Mouse (Mus musculus): ENCODE measurements at regions not wholly inside any gene's neighbourhood (a gene's known extent, or its start where the extent isn't known, plus 50 kb on each side); places are given as distances from the start of the nearest gene placed in this dataset.
A peak's percentile ranks its signal among the peaks of the same experiment; 100 is the strongest.

DNA sequence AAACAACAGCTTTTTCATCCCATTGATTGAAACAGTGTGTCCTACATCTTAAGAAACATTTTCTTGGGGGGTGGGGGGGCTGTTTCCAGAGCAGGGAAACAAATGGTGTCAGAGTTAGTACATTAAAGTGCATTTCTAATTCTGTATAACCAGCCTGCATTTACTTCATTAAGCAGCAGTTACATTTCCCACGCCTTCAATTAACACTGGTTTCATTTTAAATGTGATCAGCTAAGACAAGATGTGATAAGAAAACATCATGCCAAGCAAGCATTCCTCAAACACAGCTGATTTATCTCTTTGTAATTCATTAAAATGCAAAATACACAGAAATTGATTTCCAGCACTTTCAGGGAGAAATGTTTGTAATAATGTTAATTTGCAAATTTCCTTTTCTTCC lies 122.0 kb downstream of the Olfr1505 start:
- intact Hi-C loops (cut with DNase I) = no loop called here
- DNase-seq (ENCODE audit: low spot score) = no peak

DNA sequence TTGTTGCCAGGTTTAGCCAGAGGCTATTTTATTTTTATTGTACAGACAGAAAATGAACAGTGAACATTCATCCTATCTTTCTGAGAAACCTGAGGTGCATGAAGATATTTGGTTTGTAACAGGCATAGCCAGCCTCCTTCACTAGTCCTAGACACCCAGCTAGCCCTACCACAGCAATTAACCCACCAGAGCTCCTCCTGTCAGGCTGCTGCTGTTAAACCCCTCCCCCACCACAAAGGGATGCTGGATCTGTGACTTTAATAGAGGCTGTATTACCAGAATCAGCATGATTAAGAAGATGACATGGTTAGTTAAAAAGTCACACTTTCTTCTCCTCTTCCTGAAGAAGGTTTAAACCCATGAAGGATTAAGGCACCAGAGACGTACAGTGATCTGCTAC lies 122.5 kb downstream of the Olfr1505 start:
- intact Hi-C loops (cut with DNase I) = no loop called here
- no peak for DNase-seq (ENCODE audit: low spot score)

DNA sequence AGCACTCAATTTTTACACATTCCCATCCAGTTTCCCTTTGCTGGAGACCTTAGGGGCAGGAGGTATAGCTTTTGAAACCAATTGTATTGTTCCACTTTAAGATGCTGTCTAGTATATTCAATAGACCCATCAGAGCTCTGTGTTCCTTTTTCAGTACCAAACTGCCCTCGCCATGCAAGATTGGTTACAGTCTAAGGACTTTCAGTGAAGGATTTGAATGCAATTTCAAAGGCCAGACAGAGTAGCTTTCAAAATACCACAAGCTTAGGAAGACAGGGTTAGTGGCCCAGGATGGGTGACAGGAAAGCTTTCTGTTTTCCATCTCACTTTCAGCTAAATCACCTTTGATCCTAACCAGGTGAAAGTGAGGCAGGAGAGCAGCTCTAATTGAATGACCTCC lies 123.4 kb downstream of the Olfr1505 start:
- intact Hi-C loops (cut with DNase I) = no loop called here
- no peak for DNase-seq (ENCODE audit: low spot score)

DNA sequence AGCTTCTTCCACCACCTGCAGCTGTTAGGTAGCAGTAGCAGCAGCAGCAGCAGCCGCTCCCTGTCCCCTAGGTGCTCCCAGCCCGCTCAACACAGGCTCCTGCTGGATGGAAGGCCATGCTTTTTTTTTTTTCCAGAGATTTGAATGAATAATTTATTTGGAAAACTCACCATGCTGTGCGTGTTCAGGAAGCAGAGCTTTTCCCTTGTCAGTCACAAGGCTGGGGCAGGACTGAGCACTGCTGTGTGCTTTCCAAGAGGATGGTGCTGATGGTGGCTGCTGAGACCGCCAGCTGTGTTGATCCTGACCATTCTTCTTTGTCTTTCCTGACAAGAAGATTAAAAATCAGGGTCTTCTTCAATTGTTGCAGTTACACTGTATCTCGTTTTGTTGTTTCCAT lies 129.4 kb downstream of the Olfr1505 start:
- no peak for DNase-seq (ENCODE audit: low spot score)

DNA sequence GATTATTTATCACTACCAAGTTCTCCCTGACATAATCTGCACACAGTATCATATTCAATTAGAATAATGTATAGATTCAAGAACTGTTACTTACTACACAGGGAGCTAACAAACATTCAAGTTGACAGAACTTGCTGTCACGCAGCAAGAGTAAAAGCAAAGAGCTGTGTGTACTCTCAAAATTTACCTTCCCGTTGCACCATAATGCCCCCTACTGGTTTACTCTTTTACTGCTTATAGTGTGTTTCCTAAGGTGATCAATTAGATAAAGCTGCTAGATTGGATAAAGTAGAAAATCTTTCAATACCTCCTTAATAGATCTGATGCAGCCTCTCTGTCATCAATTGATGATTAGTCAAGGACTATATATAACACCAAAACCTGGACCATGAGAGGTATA lies 132.1 kb downstream of the Olfr1505 start:
- intact Hi-C loops (cut with DNase I) = no loop called here
- DNase-seq (ENCODE audit: low spot score) = no peak

More for the DNA sequence above, 129.4 kb downstream of the Olfr1505 start:
- intact Hi-C loops (cut with DNase I) = no loop called here

DNA sequence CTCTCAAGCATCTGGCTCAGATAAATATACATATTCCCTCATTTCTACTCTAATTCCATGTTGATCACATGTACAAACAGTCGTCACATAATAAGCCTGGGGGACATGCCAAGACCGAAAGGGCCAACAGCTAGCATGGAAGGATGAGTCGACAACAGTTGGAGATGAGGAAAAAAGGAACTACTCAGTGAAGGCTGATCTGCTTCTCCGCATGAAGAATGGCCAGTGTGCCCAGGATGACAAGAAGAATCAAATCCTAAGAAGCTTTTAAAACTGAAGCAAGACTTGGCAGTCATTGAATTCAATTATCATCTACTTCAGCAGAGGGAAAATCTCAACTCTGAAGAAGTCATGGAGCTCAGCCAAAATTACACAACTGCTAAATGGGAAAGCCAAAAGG lies 138.7 kb downstream of the Olfr1505 start:
- intact Hi-C loops (cut with DNase I) = no loop called here
- DNase-seq (ENCODE audit: low spot score) = no peak

DNA sequence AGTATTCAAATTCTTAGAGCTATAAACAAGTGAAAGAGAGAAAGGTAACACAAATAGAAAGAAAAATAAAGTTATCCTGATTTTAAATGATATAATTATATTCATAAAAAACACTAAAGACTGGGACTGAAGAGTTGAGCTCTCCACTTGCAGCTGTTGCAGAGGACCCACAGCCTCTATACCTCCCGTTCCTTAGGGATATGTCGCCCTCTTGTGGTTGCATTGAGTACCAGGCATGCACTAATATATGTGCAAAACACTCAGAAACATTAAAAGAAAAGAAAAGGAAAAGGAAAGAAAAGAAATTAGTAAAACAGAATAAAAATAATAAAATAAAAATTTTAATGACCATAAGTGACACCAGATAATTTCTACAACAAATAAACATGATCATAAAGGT lies 167.2 kb downstream of the Olfr1505 start:
- intact Hi-C loops (cut with DNase I) = no loop called here
- DNase-seq (ENCODE audit: low spot score) = no peak

DNA sequence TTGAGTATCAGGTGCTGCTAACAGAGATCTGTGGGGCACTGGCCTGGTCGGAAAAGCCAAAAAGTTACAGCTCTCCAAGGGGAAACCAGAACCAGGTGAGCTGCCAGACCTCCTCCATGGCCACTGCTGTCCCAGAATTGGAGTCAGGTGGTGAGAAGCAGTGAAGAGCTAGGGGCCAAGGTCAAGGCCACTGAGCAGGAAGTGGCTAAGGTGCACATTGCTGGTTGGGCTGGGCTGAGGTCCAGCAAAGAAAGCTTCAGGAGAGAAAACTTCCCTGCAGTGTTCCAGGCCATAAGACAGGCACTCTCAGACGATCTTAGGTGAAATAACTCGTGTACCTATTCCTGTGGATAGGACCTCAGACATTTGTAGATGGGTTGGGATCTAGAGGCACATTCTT lies 171.4 kb downstream of the Olfr1505 start:
- intact Hi-C loops (cut with DNase I) = no loop called here
- DNase-seq (ENCODE audit: low spot score) = no peak

DNA sequence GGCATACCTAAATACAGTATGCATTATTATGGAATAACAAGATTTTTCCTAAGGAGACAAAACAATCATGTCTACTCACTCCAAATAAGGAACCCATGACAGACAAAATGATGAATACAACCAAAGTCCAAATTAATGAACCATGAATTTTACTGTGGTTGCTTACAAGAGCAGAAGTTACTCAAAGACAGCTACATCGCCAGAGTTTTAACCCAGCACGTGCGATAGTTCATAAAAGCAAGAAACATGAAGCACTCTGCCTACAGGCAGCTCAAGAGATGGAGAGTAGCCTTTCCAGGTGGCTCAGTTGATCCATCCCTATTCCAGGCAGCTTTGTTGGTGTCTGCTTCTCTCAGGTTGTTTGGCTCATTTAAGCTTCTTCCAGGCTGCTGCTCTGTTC lies 176.8 kb downstream of the Olfr1505 start:
- DNase-seq (ENCODE audit: low spot score) = no peak
- intact Hi-C loops (cut with DNase I) = no loop called here

DNA sequence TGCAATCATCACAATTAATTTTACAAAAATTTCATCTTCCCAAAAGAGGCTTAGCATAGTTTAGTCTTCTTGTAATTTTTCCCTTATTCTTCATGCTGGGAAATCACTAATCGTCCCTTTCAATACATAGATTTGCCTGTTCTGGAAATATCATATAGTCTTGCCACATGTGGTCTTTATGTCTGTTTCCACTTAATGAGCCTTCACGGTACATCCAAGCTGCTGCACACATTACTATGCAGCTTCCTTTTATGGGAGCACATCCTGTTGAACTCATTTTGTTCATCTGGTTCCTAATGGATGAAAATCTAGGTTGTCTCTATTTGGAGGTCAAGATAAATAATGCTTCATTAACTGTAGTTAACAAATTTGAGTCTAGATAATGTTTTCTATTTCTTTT lies 180.9 kb downstream of the Olfr1505 start:
- intact Hi-C loops (cut with DNase I) = no loop called here

DNA sequence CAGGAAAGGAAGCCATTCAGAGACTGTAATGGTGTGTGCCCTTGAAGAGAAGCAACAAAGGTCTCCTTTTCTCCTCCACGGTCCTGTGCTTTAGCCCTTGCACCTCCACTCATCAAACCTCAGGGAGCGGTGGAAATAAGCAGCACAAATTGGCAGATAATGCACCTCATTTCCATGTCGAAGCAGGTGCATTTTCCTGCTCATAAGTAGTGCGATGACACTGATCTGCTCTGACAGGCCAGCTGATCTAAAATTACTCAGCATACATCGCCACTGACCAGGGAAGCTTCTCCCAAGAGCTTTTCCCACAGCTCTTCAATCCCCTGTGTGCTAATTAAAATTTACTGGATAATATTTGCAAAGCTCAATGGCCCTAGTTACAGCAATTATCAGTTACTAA lies 182.9 kb downstream of the Olfr1505 start:
- DNase-seq (ENCODE audit: low spot score) = no peak
- intact Hi-C loops (cut with DNase I) = no loop called here

More for the DNA sequence above, 180.9 kb downstream of the Olfr1505 start:
- DNase-seq (ENCODE audit: low spot score) = no peak

DNA sequence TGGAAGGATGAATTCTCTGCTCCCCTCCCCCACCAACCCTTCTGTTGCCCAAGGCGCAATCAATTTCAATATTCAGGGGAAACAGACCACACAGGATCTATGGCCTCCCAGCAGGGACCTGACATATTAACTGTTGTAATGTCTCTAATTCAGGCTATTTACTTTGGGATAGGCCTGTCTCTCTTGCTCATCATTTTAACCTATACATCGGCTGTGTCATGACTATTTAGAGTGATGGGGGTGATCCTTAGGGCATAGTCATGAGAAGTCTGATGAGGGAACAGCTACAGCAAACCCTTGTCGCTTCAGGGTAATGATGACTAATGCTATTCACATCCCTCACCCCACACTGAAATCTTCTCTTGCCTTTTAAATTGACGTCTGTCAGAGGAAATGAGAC lies 195.8 kb downstream of the Olfr1505 start:
- intact Hi-C loops (cut with DNase I) = no loop called here
- DNase-seq (ENCODE audit: low spot score) = no peak

DNA sequence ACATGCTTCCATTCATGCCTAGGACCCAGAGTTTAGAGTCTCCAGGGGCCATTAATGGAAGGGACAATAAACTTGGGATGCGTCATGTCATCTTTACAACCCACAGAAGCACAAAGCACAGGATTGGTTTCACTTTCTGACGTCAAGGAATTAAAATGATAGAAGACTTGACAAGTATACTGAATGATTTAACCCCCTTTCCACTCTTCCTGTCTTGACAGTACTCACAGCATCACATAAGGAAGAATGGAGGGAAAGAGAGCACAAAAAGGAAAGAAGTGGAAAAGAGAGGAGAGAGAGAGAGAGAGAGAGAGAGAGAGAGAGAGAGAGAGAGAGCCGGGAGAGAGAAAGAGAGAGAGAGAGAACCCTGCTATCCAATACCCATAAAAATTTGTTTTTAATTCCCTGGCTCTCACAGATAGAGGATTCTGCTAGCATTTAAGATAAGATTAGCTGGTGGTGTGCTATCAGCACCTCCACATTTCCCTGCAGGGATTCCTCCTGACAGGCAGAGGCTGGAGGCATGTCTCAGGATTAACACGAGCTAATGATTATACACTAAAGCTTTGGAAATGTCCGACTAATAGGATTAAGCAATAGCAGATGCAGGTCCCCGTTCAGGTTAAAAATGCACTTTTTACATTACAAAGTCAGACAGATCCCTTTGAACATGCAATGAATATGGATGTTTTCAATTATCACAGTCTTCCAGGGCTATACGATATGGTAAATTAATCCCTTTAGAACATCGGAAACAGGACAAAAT lies 210.2 kb downstream of the Olfr1505 start:
- intact Hi-C loops (cut with DNase I) = no loop called here
- no peak for DNase-seq (ENCODE audit: low spot score)

DNA sequence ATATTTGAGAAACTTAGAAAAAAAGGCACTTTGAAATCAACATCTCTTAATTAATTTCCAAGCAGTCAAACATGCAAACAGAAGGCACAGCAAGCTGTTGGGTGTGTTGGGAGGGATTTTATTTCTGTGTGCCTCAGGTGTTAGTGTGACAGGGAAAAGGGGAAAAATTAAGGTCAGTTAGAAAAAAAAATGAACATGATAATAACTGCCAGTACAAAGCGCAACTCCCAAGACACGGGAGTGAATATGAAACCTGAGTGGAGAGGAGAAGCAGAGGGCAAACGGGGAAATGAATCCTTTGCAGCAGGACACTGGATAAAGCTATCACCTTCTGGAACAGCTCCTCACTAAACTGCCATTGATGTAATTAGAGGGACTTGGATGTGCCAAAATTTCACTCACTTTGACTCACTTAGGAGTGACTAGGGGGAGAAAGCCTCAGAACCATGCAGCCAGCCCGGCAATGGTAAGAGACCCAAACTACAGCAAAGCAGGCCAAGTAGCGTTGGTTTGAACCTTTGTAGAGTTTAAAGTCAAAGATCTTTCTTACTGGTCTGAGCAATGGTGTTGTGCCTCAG lies 211.0 kb downstream of the Olfr1505 start:
- DNase-seq (ENCODE audit: low spot score) = no peak
- intact Hi-C loops (cut with DNase I) = no loop called here

DNA sequence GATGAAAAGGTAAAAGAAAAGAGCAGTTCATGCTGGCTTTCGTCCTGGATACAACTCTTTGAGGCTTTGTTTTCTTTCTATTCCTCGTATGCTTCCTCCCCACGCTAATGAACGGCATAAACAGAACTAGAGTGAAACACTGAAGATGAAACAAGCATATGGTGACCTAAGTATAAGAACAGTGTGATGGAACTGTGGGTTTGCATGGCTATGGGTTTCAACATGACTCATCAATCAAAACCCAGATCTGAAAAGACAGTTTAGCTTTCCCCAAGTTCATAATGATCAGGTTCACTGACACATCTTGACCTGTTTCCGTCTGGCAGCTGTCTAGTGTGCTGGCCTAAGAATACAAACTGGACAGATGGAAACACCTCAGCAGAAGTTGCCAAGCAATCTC lies 211.7 kb downstream of the Olfr1505 start:
- no peak for DNase-seq (ENCODE audit: low spot score)
- intact Hi-C loops (cut with DNase I) = no loop called here

DNA sequence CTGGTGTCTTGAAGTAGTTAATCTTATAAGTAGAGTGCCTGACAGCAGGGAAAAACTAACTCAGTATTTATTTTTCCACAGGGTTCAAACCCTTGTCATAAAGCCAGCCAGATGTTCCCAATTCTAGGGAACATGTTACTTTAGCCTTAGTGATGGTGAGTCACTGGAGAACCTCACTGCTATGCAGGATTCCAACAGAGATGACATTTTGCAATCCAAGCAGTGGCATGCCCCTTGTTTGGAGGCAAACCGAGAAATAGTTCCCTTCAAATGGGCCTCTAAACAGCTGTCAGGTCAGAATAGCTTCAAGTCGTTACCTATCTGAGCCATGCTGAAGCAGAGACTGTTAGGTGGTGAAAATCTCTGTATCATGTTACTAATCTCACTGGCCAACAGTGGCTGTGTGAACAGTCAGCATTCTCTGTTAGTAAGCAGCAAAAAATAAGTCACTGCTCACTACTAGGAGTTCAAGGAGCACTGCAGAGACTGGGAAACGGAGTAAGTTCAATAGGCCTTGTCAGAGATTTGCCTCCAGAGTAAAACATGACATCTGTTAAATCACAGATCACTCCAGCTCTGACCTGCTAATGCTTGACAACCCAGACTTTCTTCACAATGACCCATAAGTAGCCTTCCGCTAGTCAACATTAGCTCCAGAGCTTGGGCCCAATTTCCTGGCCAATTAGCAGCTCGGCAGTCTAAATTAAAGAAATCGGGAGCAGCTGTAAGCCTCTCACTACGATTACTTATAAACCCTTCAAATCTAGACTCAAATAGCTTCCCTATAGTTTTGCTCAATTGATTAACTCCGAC lies 215.3 kb downstream of the Olfr1505 start:
- DNase-seq (ENCODE audit: low spot score) = no peak
- intact Hi-C loops (cut with DNase I) = no loop called here

DNA sequence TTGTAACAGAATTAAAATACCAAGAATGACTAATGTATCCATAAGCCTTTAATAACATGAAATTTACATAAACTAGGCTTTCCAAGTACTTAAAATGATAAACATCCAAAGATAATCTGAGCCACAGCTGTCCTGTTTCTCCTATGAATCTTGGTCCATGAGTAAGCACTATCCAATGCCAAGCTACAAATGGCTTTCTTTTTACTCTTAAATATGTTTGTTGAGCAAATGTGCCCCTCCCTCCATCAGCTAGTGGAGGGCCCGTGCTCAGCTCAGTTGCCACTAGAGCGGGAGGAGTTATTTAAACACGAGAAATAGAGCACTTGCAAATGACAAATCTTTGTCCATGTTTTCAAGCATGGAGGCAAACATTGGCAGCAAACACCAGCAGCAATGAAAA lies 247.9 kb downstream of the Olfr1505 start:
- intact Hi-C loops (cut with DNase I) = no loop called here
- no peak for DNase-seq (ENCODE audit: low spot score)

DNA sequence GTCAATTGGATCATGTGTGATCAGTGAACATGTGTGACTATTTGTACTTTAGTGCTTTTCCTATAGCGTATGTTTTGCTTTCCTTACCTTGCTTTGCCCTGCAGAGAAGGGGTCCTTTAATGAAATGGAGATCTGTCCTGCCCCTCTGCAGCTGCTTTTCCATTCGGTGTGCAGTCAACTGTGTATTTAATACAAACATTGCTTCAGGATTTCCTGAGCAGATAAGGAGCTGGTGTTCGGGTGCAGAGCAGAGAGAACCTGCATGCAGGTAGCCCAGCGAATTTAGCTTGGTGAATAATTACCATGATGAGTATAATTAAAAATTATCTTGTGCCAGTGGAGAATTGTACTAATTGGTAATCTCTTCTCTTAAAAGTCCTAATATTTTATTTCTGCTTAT lies 249.4 kb downstream of the Olfr1505 start:
- intact Hi-C loops (cut with DNase I) = no loop called here
- no peak for DNase-seq (ENCODE audit: low spot score)

DNA sequence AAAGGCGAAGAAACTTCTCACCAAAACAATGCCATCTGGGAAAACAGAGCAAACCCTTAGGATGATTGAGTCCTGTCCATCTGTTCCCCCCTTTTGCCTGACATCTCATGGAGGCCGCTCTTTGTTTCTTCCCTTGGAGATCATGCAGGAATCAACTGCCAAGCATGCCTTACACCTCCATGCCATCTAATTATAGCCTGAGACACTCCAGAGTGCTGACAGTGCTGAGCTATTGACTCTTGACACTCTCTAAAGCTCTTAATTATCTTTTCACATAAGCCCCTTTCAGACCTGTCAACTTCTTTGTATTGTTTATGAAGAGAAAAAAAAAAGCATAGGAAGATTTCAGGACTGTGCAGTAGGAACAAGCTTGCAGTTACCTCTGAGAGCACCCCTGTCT lies 252.4 kb downstream of the Olfr1505 start:
- no peak for DNase-seq (ENCODE audit: low spot score)
- intact Hi-C loops (cut with DNase I) = loop anchor here (2.0 kb wide), 1 partner anchor 59 kb away; no protein-coding TSS in a partner anchor

DNA sequence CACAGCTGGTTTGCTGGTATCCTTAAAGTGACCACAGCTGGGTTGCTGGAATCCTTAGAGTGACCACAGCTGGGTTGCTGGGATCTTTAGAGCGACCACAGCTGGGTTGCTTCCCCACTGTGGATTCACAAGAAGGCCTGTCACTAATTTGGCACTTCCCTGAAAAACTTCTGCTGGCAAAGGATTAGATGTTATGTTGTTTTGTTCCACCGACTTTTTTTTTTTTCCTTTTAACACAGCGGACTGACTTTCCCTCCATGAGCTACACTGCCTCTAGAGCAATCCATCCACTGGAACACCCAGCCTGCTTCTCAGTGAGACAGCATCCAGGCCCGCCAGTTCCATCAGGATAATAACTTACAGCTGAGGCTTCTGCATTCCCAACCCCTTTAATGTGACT lies 266.9 kb downstream of the Olfr1505 start:
- intact Hi-C loops (cut with DNase I) = no loop called here
- peak; percentile 26 for DNase-seq (ENCODE audit: low spot score)

DNA sequence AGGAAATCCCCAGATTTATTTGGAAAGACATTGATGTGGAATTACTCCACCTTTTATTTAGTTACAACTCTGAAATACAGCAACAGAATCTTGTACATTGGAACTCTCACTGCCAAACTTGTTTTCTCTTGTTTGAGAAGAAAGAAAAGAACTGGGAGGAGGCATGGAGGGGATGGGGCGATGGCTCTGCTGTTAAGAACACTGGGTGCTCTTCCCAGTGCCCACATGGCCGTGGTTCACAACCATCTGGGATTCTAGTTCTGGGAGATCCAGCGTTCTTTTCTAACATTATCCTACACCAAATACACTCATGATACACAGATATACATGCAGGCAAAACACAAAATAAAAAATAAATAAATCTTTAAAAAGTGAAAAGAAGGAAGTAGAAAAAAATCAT lies 267.6 kb downstream of the Olfr1505 start:
- DNase-seq (ENCODE audit: low spot score) = no peak
- intact Hi-C loops (cut with DNase I) = no loop called here

All from heart, postnatal 25 days (tissue).